Mouse (Mus musculus) spleen, adult 12 weeks (tissue): Measurements from ENCODE around the gene Gm49361.

Experiments
- DNase-seq: peaks from one replicate; pipeline ENCODE4 v3.0.0; 2022; ENCODE audit warnings: low spot score

Gm49361 gene

DNA sequence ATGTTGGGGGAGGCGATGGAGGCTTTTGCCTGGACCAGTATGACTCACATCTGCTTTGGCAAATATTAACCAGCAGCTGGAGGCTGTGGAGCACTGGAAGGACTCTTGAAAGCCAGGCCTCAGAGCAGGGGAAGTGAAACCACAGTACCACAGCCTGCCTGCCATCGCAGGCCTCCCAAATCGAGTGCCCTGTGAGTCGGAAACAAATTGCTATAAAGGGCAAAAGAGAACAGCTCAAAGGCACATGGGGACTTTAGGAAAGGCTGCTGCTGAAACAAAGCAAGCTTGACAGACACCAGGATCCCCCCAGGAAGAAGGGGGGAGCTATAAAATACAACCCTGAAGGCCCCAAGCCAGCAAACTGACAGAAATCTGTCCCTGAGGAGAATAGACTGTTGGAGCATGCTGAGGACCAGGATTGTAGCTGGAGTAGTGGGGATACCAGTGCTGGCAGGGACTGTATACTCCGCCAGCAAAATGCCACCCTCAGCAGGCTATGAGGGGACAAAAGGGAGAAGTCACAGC is 15.9 kb downstream of the Gm49361 start:
- peak; percentile 32 for DNase-seq

DNA sequence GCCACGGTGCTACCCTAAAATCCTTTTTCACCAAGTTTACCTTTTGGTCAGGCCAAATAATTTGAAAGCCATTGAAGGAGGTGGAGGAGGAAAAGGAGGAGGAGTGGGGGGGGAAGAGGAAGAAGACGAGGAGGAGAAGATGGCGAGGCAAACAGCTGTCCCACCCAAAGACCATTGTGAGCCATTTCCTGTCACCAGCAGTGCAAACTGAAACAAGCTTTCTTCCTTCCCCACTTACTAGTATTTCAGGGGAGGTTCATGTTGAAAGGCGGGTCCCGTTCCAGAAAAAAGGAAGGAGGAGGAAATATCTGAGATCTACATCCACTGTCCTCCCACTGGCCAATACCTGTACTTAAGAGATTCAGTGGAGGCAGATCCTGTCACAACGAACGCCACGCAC is 16.5 kb downstream of the Gm49361 start:
- no peak for DNase-seq

DNA sequence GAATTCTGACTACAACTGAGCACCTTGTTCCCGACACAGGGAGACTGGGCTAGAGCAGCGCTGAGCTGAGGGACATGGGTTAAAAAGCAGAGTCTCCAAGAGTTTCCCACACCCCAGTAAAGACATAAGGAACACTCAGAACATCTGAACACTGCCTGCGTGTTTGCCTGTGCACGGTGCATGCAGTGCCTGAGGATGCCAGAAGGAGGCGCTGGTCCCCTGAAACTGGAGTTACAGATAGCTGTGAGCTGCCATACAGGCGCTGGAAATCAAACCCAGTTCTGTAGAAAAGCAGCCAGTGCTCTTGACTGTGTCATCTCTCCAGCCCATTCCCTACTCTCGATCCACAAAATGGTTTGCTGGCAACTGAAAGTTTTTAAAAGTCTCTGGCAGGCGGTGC is 19.7 kb downstream of the Gm49361 start:
- no peak for DNase-seq

GRCm38 (mm10) chr14:57724473-57724872 is 21.4 kb downstream of the Gm49361 start:
- no peak for DNase-seq

DNA sequence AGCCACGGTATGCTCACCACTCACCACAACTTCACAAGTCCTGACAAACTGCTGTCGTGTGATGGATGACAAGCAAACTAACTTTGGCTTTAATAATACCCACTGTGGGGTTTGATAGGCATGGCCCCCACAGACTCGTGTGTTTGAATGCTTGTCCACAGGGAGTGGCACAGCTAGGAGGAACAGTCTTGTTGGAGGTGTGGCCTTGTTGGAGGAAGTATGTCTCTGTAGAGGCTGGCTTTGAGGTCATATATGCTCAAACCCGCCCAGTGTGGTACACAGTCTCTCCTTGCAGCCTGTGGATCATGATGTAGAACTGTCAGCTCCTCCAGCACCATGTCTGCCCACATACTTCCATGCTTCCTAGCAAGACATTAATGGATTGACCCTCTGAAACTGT is 27.7 kb downstream of the Gm49361 start:
- no peak for DNase-seq

- DNase-seq = no peak
Observed at GRCm38 (mm10) chr14:57716601-57717245, 29.2 kb downstream of the Gm49361 start.

GRCm38 (mm10) chr14:57712884-57713283 is 33.0 kb downstream of the Gm49361 start:
- no peak for DNase-seq

DNA sequence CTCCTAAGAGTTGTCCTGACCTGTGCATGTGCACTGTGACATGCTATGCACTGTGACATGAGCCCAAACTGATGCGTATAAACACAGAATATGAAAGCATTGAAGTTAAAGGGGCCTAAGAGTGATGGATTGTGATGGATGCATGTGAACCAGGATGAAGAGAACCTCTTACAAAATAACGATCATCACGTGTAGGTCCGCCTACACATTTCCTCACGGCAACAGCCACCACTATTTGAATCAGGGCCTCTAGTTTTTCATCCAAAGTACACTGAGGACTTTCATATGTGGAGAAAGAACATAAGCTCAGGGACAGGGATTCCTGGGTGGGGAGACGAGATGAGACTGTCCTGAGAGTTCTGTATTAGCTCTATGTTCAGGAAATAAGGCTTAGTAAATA is 34.8 kb downstream of the Gm49361 start:
- DNase-seq = no peak

GRCm38 (mm10) chr14:57709171-57709570 is 36.7 kb downstream of the Gm49361 start:
- DNase-seq = no peak

GRCm38 (mm10) chr14:57708580-57708979 is 37.3 kb downstream of the Gm49361 start:
- DNase-seq = no peak

DNA sequence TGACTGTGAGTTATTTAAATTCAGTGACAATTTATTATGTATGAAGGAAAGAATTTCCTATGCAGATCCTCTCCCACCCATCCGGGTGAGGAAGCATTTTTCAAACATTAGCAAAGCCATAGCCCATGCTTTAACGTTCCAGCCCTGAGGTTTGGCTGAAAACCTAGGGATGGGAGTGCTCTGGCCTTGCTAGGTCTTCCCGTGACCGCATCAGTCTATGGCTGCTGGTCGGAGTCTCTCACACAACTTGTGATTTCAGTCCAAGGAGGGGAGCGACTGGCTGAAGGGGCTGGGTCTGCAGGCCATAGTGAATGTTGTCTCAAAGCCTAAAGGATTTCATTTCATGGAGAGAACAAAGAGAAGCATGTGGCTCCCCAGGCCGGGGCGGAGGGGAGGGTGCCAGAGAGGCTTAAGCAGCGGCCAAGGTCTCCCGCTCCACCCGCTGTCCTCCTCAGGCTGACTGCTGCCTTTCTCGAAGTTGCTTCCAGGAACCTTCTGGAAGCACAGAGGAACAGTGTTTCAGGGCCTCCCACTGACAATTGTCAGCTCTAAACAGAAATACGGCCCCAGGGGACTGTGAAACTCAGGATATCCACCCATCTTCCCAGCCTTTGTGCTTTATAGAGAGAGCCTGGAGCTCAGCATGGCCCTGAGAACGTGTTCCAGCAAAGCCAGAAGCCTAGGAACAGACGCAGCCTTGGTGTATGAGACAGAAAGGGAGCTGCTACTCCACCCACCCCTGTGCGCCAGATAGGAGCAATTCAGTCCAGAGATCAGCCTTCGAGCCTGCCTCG is 38.6 kb downstream of the Gm49361 start:
- DNase-seq = no peak

GRCm38 (mm10) chr14:57706760-57707099 is 39.2 kb downstream of the Gm49361 start:
- no peak for DNase-seq

DNA sequence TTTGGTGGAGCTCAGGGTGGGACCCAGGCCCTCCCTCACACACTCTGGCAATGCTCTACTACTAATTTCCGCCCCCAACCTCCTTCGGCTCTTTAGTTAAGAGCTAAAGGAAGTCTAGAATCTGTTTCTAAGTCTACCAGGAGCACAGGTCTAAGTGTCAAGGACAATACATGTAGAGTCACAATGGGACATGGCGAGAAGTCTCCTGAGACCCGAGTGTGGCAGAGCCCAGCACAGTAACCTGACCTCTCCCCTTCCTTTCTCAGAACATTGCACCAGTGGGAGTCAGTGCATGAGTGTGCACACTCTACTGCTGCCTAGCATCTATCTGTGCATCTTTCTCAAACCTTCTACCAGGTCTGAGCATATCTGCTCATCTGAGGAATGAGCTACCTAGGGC is 40.1 kb downstream of the Gm49361 start:
- no peak for DNase-seq

DNA sequence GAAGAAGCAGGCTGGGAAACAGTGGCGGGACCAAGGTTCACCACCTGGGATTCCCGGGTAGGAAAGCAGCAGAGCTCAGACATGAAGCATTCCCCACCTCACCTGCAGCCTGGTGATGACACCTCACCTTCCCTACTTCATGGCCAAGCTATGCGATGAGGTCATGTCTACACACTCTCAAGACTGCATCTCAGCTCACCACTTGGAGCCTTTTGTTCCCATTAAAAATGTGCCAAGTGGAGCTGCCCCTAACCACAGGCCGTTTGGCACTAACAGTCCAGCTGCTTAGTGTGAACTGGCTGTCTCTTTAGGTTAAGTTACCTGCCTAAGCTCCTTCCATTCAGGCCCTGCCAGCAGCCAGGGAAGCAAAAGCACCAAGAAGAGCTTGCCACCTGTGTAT is 40.8 kb downstream of the Gm49361 start:
- no peak for DNase-seq

- no peak for DNase-seq
Observed at GRCm38 (mm10) chr14:57701915-57702477, 43.9 kb downstream of the Gm49361 start.

DNA sequence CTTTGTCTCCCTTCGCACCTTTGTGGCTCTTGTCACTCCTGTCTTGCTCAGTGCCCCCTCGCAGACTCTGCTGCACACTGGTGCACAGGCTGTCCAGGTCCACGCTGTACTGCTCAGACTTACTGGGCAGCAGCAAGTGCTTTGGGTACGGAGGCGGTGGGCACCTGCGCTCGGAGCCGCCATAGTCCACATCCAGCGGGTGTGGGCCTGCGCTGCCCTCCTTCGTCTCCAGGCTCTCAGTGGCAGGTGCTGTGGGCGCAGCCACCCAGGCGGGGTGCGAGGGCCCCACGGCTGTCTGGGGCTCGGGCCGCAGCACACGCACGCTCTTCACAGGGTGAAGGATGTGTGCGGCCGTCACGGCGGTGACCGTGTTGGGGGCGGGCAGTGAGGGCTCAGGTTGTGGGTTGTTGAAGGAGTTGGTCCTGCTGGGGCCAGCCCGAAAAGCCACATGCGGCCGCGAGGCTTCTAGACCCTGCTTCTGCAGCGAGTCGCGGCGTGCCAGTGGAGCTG is 46.4 kb downstream of the Gm49361 start:
- DNase-seq = no peak

DNA sequence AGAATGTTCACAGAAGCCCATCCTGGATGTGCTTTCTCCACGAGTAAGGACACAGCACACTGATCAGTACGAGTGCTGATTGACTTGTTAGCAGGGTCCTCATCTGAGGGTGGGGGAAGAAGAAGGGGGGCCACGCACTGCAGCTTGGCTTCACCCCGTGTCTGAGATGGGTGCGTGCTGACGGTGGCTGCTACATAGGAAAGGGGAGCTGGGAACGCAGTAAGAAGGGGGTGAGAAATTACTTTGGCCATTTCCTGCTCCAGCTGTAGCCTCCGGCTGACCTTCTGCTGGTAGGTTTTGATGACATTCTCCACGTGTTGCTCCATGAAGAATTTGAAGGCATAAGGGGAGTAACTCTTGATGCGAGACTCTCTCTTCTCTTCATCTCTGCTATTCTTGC is 46.9 kb downstream of the Gm49361 start:
- no peak for DNase-seq

GRCm38 (mm10) chr14:57696066-57696465 is 49.8 kb downstream of the Gm49361 start:
- no peak for DNase-seq

DNA sequence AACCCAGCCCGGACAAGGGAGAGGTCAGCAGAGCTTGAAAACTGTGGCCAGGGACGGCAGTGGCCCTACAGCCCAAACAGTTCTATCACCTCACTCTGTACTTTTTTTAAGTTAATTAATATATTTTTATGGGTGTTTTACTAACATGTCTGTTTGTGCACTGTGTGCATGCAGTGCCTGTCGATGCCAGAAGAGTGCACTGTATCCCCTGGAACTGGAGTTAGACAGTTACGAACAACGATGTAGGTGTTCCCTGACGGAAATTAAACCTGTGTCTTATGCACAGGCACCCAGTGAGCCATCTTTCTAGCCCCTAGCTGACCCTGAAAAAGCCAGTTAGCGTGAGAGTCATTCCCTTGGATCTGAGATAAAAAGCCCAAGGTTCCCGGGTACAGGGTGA is 50.4 kb downstream of the Gm49361 start:
- no peak for DNase-seq

DNA sequence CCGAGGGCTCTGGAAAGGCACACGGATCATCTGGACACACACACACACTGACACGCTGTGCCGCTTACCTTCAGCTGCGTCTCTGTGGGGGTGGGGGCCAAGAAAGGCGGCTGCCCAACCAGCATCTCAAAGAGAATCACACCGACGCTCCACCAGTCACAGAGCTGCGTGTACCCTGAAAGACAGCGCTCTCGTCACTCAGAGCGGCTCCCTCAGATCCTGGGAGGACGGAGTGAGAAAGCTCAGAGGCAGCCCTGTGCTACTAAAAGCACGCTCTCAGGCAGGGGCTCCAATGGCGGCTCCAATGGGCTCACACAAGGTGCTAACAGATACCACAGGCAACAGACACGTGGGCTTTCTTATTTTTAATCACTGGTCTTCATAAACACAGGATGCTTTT is 51.7 kb downstream of the Gm49361 start:
- DNase-seq = no peak

- DNase-seq = peak; percentile 35
Observed at GRCm38 (mm10) chr14:57692517-57693130, 53.3 kb downstream of the Gm49361 start.

GRCm38 (mm10) chr14:57691316-57691715 is 54.6 kb downstream of the Gm49361 start:
- DNase-seq = no peak

GRCm38 (mm10) chr14:57690681-57691080 is 55.2 kb downstream of the Gm49361 start:
- DNase-seq = no peak
